Mouse (Mus musculus) heart, adult 18-20 months (tissue): Measurements from ENCODE around the gene Cks2. TPM values are rescaled to one million over a fixed set of nuclear protein-coding genes. Genes with fewer than 3 reads are reported as not detected.

Experiments used
- DNase-seq, 2 experiments: peaks; one replicate each; pipeline ENCODE4 v3.0.0; 2021 to 2022; ENCODE audit warnings: mixed read lengths in 1 of 2
- total RNA-seq, 2 experiments: library from RNA; stranded (reverse); gene quantifications; 2 replicates each; pipeline ENCODE4 v1.2.3; 2021

Gene Cks2
- total RNA-seq, 2 experiments from 2014 or later: 1.1 to 2.0 TPM

DNA sequence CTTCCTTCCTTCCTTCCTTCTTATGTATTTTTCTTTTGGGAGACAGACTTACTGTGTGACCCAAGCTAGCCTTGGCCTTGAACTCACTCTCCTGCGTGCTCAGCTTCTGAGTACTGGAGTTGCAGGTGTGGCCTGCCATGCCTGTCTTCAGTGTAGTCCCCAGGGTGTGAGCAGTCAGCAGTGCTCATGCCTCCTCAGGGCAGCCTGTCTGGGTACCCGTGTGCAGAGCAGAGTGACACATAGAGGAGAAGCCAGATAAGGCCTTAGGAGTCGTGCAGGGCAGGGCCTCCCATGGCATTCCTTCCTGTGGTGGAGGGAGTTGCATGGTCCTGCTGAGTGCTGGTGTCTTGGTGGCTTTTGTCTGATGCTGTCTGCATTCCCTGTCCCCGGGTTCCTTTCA, 34.3 kb downstream of the Cks2 start:
- no peak for DNase-seq

DNA sequence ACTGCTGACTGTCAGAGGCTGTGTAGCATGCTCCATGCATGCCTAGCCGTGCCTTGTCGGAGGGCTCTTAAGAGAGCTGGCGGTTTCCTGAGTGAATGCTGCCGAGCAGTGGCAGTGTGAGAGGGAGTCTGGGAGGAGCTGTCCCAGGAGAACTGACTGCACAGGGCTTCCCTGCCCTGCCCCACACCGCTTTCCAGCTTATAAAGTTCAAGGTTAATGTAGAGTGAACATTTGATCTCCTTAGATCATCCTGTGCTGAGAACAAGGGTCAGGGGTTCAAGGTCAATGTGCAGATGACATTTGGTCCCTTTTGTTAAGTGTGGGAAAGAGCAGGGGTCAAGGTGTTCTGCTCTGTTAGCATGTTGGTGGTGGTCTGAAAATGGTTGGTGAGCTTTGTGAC, 36.0 kb downstream of the Cks2 start:
- DNase-seq: no peak

DNA sequence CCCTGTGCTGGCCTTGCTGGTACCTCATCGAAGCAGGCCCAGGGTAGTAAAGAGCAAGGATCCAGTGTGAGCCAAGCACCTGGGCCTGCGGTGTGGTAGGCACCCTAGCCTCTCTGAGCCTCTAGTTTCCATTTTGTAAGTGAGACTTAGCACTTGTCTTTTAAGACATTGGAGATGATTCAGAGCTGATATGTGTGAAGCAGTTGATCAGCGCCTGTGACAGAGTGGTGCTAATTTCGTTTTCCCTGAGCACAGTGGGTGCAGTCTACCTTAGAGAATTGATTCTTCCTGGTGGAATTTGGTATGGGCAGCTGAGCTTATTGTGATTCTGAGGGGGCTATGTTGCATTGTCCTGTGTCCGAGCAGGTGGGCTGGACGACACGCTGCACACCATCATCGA, 36.6 kb downstream of the Cks2 start:
- no peak for DNase-seq

DNA sequence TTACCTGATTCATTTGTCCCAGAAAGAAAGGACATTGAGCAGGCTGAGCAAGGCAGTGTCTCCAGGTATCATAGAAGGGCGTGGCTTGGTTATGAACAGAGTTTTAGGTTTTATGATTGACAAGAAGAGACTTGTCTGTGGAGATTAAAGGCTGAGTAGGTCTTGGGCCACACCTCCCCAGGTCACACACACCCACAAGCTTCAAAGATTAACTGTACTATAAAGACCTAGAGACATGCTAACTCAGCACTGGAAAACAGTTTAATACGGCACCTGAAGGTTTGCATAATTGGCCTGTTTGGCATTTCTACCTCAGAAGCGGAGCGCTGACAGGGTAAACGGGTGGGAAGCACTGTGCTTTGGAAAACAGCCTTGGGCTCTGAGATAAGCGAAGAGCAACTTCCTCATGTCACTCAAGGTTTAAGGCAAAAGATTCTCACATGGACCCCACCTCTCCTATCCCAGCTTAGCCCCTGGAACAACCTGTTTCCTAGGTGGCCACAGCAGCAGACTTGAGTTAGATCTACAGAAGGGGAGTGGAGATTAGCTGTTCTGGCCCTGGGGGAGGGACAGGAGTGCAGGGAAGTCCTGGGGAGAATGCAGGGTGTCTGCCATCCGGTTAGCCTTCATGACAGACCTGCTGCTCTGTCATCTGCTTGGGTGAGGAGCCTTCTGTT, 40.4 kb downstream of the Cks2 start:
- DNase-seq: no peak

DNA sequence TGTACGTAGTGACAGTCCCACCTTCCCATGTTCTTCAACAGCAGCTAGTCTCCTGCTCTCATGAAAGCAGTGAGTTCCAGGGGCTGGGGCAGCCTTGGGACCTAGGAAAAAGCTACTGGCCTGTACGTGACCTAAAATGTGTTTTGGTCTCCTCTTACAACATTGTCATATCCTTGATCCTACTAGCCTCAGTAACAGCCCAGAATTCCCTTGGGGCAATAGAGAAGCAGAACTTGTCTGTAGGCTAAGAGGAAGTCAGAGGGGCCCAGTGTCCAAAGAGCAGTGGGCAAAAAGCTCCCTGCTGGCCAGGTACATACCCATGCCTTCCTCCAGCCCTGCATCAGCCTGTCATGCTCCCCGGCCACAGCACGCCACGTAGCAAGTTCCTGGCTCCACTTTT, 41.9 kb downstream of the Cks2 start:
- no peak for DNase-seq

DNA sequence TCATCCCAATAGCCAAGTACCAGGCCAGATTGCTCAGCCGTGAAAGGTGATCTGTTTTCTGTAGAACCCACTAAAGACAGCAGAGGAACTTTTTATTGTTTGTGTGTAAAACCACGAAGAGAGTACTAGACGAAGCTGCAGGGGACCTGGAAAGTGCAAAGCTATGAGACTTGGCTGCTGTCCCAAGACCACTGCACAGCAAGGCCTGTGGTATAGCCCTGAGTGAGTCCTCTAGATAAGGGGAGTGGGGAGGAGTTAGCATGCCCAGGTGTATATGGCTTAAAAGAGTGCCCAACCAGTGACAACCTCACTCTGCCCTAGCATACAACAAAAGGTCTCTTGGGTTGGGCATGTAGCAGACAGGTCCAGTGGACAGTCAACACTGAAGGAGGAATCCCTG, 43.7 kb downstream of the Cks2 start:
- DNase-seq: no peak

DNA sequence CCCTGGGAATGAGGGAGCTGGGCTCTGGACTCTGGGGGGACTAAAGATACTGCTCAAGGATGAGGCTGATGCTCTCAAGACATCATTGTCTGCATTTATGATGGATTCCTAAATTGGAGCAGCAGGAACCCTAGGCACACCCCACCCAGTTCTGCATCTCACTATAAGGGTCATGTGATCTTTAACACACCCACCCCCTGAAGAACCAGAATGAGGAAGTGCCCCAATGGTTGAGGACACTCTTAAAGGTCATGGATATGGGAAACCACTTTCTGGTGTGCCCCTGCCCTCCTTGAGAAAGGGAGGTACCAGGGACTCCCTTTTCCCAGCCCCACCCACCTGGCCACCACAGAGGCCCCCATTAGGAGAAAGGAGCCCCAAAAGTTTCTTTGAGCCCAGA, 51.4 kb downstream of the Cks2 start:
- no peak for DNase-seq

DNA sequence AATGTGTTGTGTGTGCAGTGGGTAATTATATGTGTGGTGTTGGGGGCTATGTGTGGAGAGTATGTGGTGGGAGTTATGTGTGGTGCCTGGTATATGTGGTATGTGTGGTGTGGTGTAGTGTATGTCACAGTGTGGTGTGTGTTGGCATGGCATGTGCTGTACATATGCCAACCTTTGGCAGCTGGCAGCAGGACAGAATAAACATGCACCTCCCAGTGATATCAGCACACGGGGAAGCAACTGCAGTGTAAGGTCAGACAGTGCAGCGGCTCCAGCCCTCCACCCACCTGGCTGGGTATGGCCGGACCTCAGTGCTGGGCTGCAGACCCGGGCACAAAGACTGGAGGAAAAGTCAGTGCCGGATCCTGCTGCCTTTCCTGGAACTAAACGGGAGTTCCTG, 52.4 kb downstream of the Cks2 start:
- no peak for DNase-seq

DNA sequence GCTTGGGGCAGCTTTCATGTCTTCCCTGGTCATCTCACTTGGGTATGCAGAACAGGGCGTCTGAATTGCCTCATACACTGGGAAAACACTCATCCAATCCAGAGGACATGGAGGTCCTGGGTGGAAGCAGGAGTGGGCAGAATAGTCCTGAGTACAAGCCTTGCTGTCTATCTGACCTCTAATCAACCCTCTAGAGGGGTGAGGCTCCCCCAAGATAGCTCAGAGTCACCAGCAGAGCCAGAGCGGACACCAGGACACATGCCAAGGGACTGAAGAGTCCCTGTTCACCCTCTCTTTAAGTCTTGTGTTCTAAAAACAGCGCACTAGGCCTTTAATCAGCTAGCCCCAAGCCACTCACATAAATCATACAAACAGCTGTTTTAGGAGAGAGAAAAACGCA, 52.9 kb downstream of the Cks2 start:
- DNase-seq: peak in 1 of 2 experiments; percentile 21

DNA sequence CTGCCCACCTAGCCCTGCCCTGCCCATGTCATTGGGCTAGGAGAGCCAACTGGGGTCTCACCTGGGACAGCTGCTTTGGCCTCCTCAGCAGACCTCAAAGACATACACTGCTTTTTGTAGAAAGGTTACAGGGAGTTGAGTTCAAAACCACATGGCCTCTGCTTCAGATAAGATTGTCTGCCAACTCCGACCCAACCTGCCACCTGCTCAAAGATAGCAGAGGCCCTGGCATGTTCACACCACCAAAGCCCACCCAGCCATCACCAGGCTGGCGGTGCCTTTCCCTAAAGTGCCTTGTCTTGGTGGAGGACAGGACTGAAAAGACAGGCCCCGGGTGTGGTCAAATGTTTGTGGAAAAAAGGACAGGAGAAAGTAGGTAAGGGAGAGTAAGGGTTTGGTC, 53.3 kb downstream of the Cks2 start:
- no peak for DNase-seq

Other genes with a start within 250 kb of the Cks2 start
- 10 to 100 TPM; 11.5 to 12.7 TPM for gene S1pr3, start 236.6 kb upstream of the Cks2 start, total RNA-seq
- 1 to 10 TPM; 1.0 to 1.2 TPM for gene Shc3, start 75.8 kb upstream of the Cks2 start, total RNA-seq
- gene Secisbp2, start 6.5 kb downstream of the Cks2 start, total RNA-seq: 10 to 100 TPM; 11.7 to 13.7 TPM
- gene Sema4d, start 148.5 kb downstream of the Cks2 start, total RNA-seq: 10 to 100 TPM; 57.5 to 67.5 TPM
- 10 to 100 TPM; 11.7 to 13.8 TPM for gene Gadd45g, start 201.4 kb downstream of the Cks2 start, total RNA-seq